Mouse (Mus musculus) MEL (cell line): ENCODE results near the gene Qdpr. TPM values are rescaled to one million over a fixed set of nuclear protein-coding genes. Genes with fewer than 3 reads are reported as not detected.

Experiments used
- DNase-seq: peaks from one replicate; pipeline ENCODE4 v3.0.0; 2011; ENCODE audit warnings: low read depth, low spot score
- H3K27ac ChIP-seq: 2 replicates; pipeline ENCODE4 v1.5.1; 2012; ENCODE audit warnings: low read depth, mild to moderate bottlenecking, control low read depth, low read length, moderate library complexity; ENCODE audit not compliant: control insufficient read depth
- H3K27me3 ChIP-seq, 2 experiments: fragments of 150-350 bp in 1 of 2; sonication (generic) in 1 of 2; 2 replicates each; pipeline ENCODE4 v1.6.1; 2012; ENCODE audit warnings: low read length in 2 of 2, mild to moderate bottlenecking in 2 of 2, improper control_type of control experiment in 1 of 2, moderate library complexity in 1 of 2; ENCODE audit not compliant: insufficient read depth in 2 of 2, control insufficient read depth in 1 of 2
- H3K36me3 ChIP-seq, 2 experiments: 2 replicates each; pipeline ENCODE4 v1.6.1; 2012 to 2014; ENCODE audit warnings: low read length in 2 of 2, improper control_type of control experiment in 1 of 2, inconsistent platforms in 1 of 2, mild to moderate bottlenecking in 1 of 2; ENCODE audit not compliant: insufficient read depth in 2 of 2, control insufficient read depth in 1 of 2
- H3K4me1 ChIP-seq, 2 experiments: fragments of 150-350 bp in 1 of 2; sonication (generic) in 1 of 2; 2 replicates each; pipeline ENCODE4 v1.6.1; 2012; ENCODE audit warnings: low read length in 2 of 2, improper control_type of control experiment in 1 of 2, mild to moderate bottlenecking in 1 of 2; ENCODE audit not compliant: insufficient read depth in 2 of 2, control insufficient read depth in 1 of 2
- H3K4me3 ChIP-seq, 2 experiments: fragments of 150-350 bp in 1 of 2; sonication (generic) in 1 of 2; 2 replicates each; pipeline ENCODE4 v1.5.1; 2012; ENCODE audit warnings: low read depth in 2 of 2, low read length in 2 of 2, mild to moderate bottlenecking in 2 of 2, moderate library complexity in 2 of 2, control low read depth in 1 of 2, improper control_type of control experiment in 1 of 2; ENCODE audit not compliant: control insufficient read depth in 1 of 2, insufficient read depth in 1 of 2
- H3K79me2 ChIP-seq: 2 replicates; pipeline ENCODE4 v1.6.1; 2012; ENCODE audit warnings: mild to moderate bottlenecking, low read length, moderate library complexity; ENCODE audit not compliant: control insufficient read depth, poor library complexity, insufficient read depth
- H3K9ac ChIP-seq: 2 replicates; pipeline ENCODE4 v1.6.1; 2012; ENCODE audit warnings: low read depth, mild to moderate bottlenecking, control low read depth, low read length, moderate library complexity; ENCODE audit not compliant: control insufficient read depth, poor library complexity, severe bottlenecking
- H3K9me3 ChIP-seq: fragments of 150-350 bp; sonication (generic); replicated peaks from 2 replicates; pipeline ENCODE4 v1.6.1; 2012; ENCODE audit warnings: mild to moderate bottlenecking, low read length, improper control_type of control experiment, moderate library complexity; ENCODE audit not compliant: insufficient read depth
- CHD1 ChIP-seq: IDR thresholded peaks from 2 replicates; pipeline ENCODE4 v1.6.1; 2012; ENCODE audit warnings: low read depth, mild to moderate bottlenecking, inconsistent platforms, low read length, improper control_type of control experiment
- CHD2 ChIP-seq: IDR thresholded peaks from 2 replicates; pipeline ENCODE4 v1.6.1; 2011; ENCODE audit warnings: low read length, improper control_type of control experiment
- EP300 ChIP-seq, 2 experiments: IDR thresholded peaks; 2 replicates each; pipeline ENCODE4 v1.6.1; 2011; ENCODE audit warnings: improper control_type of control experiment in 2 of 2, low read length in 2 of 2, low read depth in 1 of 2, mild to moderate bottlenecking in 1 of 2
- GABPA ChIP-seq: IDR thresholded peaks from 2 replicates; pipeline ENCODE4 v1.6.1; 2012; ENCODE audit warnings: low read depth, mild to moderate bottlenecking, inconsistent platforms, low read length, improper control_type of control experiment, moderate library complexity
- HCFC1 ChIP-seq: IDR thresholded peaks from 2 replicates; pipeline ENCODE4 v1.6.1; 2012; ENCODE audit warnings: low read depth, mild to moderate bottlenecking, inconsistent platforms, low read length, improper control_type of control experiment, moderate library complexity
- KAT2A ChIP-seq: conservative IDR thresholded peaks from 2 replicates; pipeline ENCODE4 v1.6.1; 2012; ENCODE audit warnings: low read depth, low read length, improper control_type of control experiment, inconsistent platforms
- MAX ChIP-seq: IDR thresholded peaks from 2 replicates; pipeline ENCODE4 v1.6.1; 2011; ENCODE audit warnings: low read length, improper control_type of control experiment
- MAZ ChIP-seq: IDR thresholded peaks from 2 replicates; pipeline ENCODE4 v1.6.1; 2012; ENCODE audit warnings: low read depth, mild to moderate bottlenecking, inconsistent platforms, low read length, improper control_type of control experiment
- MEF2A ChIP-seq: IDR thresholded peaks from 2 replicates; pipeline ENCODE4 v1.6.1; 2014; ENCODE audit warnings: low read depth, mild to moderate bottlenecking, inconsistent platforms, low read length, improper control_type of control experiment; ENCODE audit not compliant: poor library complexity, insufficient replicate concordance, severe bottlenecking; ENCODE audit errors: extremely low read depth
- MXI1 ChIP-seq: IDR thresholded peaks from 2 replicates; pipeline ENCODE4 v1.6.1; 2011; ENCODE audit warnings: mild to moderate bottlenecking, low read depth, low read length, improper control_type of control experiment
- MYB ChIP-seq: IDR thresholded peaks from 2 replicates; pipeline ENCODE4 v1.6.1; 2011; ENCODE audit warnings: mild to moderate bottlenecking, low read depth, low read length, improper control_type of control experiment
- MYC ChIP-seq: IDR thresholded peaks from 2 replicates; pipeline ENCODE4 v1.6.1; 2011; ENCODE audit warnings: low read depth, mild to moderate bottlenecking, low read length, improper control_type of control experiment, moderate library complexity
- POLR2A ChIP-seq, 2 experiments: IDR thresholded peaks; 2 replicates each; pipeline ENCODE4 v1.6.1; 2011 to 2012; ENCODE audit warnings: low read length in 2 of 2, mild to moderate bottlenecking in 2 of 2, control low read depth in 1 of 2, improper control_type of control experiment in 1 of 2, low read depth in 1 of 2, moderate library complexity in 1 of 2; ENCODE audit not compliant: control insufficient read depth in 1 of 2, insufficient read depth in 1 of 2, poor library complexity in 1 of 2
- POLR2AphosphoS2 ChIP-seq: IDR thresholded peaks from 2 replicates; pipeline ENCODE4 v1.6.1; 2011; ENCODE audit warnings: low read length, improper control_type of control experiment
- RCOR1 ChIP-seq: IDR thresholded peaks from 2 replicates; pipeline ENCODE4 v1.6.1; 2012; ENCODE audit warnings: low read depth, mild to moderate bottlenecking, inconsistent platforms, low read length, improper control_type of control experiment
- SIN3A ChIP-seq: IDR thresholded peaks from 2 replicates; pipeline ENCODE4 v1.6.1; 2012; ENCODE audit warnings: low read length, improper control_type of control experiment, inconsistent platforms
- SMC3 ChIP-seq: IDR thresholded peaks from 2 replicates; pipeline ENCODE4 v1.6.1; 2011; ENCODE audit warnings: low read depth, low read length, improper control_type of control experiment
- TAL1 ChIP-seq: IDR thresholded peaks from 2 replicates; pipeline ENCODE4 v1.6.1; 2012; ENCODE audit warnings: mild to moderate bottlenecking, inconsistent platforms, low read length, moderate library complexity, mixed read lengths
- USF2 ChIP-seq, 2 experiments: IDR thresholded peaks; 2 replicates each; pipeline ENCODE4 v1.6.1; 2011 to 2012; ENCODE audit warnings: improper control_type of control experiment in 2 of 2, low read length in 2 of 2, borderline replicate concordance in 1 of 2, inconsistent platforms in 1 of 2, low read depth in 1 of 2, mild to moderate bottlenecking in 1 of 2; ENCODE audit not compliant: insufficient read depth in 1 of 2
- ZC3H11A ChIP-seq: IDR thresholded peaks from 2 replicates; pipeline ENCODE4 v1.6.1; 2012; ENCODE audit warnings: low read depth, mild to moderate bottlenecking, inconsistent platforms, low read length, improper control_type of control experiment
- polyA plus RNA-seq, 2 experiments: library from polyadenylated mRNA; stranded (reverse) in 1 of 2; unstranded in 1 of 2; fragments of >175 nt in 1 of 2; fragments of >200 nt in 1 of 2; gene quantifications; 2 replicates each; pipeline versions ENCODE4 v1.2.1 to v1.2.4; 2012; ENCODE audit warnings: low replicate concordance in 2 of 2, low read depth in 1 of 2; ENCODE audit not compliant: insufficient read length in 2 of 2, insufficient read depth in 1 of 2, missing spikeins in 1 of 2
- total RNA-seq: library from RNA; depleted of rRNA; stranded (reverse); fragments of 300-350 nt; gene quantifications from 2 replicates; pipeline ENCODE4 v1.2.3, GENCODE M21; 2012

Gene Qdpr
- total and polyA plus RNA-seq, 3 experiments = 119 to 226 TPM; not detected in 1

- H3K27me3 ChIP-seq = peaks cover under 1 to 9% of the 10 kb centered on the region in 2 experiments; a peak in 3 of 4 replicates
- H3K4me1 ChIP-seq = no peaks in the 10 kb centered on the region
- no peak overlapping the region for H3K9ac ChIP-seq
- no peak overlapping the region for H3K4me3 ChIP-seq
- no peak for DNase-seq
- H3K27ac ChIP-seq = no peak overlapping the region
- H3K9me3 ChIP-seq = no peaks in the 10 kb centered on the region
- no peaks in the 10 kb centered on the region for H3K36me3 ChIP-seq
- no peak for TF ChIP-seq TAL1
- TF ChIP-seq MAZ = no peak
- no peak for TF ChIP-seq POLR2A (IDR thresholded peaks at IDR 0.05; ENCODE audit: control insufficient read depth in 1 of 2, insufficient read depth in 1 of 2, low read depth in 1 of 2, low read length in 2 of 2, poor library complexity in 1 of 2)
- no peak for TF ChIP-seq CHD1
- no peak for TF ChIP-seq POLR2AphosphoS2
- TF ChIP-seq SIN3A = no peak
- no peak for TF ChIP-seq MYB
- TF ChIP-seq CHD2 = no peak
- TF ChIP-seq USF2 (IDR thresholded peaks at IDR 0.05; ENCODE audit: borderline replicate concordance in 1 of 2, insufficient read depth in 1 of 2, low read depth in 1 of 2, low read length in 2 of 2) = no peak
- TF ChIP-seq GABPA = no peak
- no peak for TF ChIP-seq MYC
- TF ChIP-seq MAX = no peak
- no peak for TF ChIP-seq MEF2A
- no peak for TF ChIP-seq SMC3
- no peak for TF ChIP-seq HCFC1
- TF ChIP-seq EP300 (IDR thresholded peaks at IDR 0.05; ENCODE audit: low read depth in 1 of 2, low read length in 2 of 2) = no peak
- TF ChIP-seq ZC3H11A = no peak
- no peak for TF ChIP-seq KAT2A
- no peaks in the 10 kb centered on the region for H3K79me2 ChIP-seq
These were observed 25.7 kb upstream of the Qdpr start for GRCm38 (mm10) chr5:45475771-45476170.

DNA sequence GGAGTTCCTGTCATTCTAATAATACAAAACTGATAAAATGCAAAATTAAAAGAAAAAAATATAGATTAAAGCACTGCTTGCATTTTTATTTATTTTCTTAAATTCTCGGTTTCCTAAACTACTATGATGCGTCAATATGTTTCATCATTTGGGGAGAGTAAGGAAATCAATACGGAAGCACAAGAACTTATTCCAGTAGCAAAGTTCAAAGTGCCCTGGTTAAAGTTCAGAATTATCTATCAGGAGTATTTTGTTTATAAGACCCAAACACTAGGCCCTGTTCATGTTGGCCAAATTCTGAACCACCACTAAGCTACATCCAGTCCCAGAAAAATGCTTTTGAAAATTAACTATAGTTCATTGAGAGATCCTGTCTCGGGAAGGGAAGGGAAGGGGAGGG, 24.7 kb upstream of the Qdpr start:
- TF ChIP-seq SMC3 (no peak), MXI1 (no peak), RCOR1 (no peak)
- no peak for DNase-seq

More for the DNA sequence above, 24.7 kb upstream of the Qdpr start:
- H3K4me3 ChIP-seq = no peak overlapping the region
- no peaks in the 10 kb centered on the region for H3K36me3 ChIP-seq
- no peak overlapping the region for H3K9ac ChIP-seq
- no peaks in the 10 kb centered on the region for H3K79me2 ChIP-seq
- no peaks in the 10 kb centered on the region for H3K4me1 ChIP-seq
- no peak overlapping the region for H3K27ac ChIP-seq
- peaks cover 3 to 11% of the 10 kb centered on the region in 2 experiments; a peak in 3 of 4 replicates for H3K27me3 ChIP-seq
- H3K9me3 ChIP-seq = no peaks in the 10 kb centered on the region
